Mouse (Mus musculus) retina, postnatal 1 day (tissue): ENCODE data around the gene Rgs8.

Experiments used
- DNase-seq: peaks from one replicate; pipeline ENCODE4 v3.0.0-alpha.2; 2012

Gene Rgs8

DNA sequence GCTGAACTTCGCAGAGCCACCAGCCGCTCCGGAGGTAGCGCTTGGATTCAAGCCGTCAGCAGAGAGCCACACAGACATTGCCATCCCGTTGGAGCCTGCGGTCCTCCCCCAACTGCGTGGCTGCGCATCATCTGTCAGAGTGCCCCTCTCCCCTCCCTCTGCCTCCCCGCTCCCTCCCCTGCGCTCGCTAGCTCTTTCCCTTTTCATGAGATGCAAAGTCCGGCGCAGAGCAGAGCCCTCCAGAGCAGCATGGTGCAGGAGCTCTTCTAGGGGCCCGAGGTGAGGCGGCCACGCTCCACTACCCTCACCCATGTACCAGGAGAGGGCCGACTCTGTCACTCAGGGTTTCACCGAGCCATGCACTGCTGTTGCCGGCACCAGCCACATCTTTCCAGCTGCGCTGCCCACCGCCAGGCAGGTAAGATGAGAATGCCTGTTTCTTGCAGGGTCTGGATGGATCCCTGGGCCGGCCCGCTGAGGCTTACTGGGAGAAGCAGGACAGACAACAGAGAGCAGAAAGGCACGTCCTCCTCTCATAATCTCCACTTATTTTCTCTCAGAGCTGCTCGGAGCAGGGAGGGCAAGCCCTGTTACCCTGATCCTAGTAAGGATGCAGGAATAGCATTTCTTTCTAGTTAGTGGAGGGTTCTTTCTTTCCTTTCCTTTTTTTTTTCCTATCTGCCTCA is at the start of gene Rgs8:
TSS of gene Rgs8 (plus strand) at position 88 of the 686 bp plus-strand sequence.
- DNase-seq = peak; percentile 84

GRCm38 (mm10) chr1:153617340-153617830 is 35.4 kb upstream of the Rgs8 start:
- DNase-seq = no peak

DNA sequence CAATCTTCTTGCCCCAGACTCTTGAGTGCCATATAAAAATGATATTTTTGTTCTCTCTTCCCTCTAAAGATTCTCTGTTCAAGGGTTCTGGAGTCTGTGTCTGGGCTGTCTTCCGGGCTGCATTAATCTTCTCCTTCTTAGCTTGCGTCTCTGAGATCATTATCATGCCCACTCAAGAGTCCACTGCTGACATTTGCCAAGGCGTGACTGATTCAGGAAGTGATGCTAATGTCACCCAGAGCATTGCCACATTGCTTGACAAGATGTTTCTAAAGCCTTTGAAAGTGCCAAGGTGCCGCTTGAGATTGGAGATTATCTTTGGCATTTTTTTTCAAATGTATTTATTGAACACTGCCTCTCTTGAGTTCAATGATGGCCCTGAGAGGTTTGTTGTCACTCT is 29.8 kb upstream of the Rgs8 start:
- no peak for DNase-seq

- no peak for DNase-seq
These were observed 20.1 kb upstream of the Rgs8 start for GRCm38 (mm10) chr1:153632686-153633085.

GRCm38 (mm10) chr1:153635056-153635455 is 17.8 kb upstream of the Rgs8 start:
- no peak for DNase-seq

- DNase-seq = no peak
These were observed 17.3 kb upstream of the Rgs8 start for GRCm38 (mm10) chr1:153635521-153635920.

DNA sequence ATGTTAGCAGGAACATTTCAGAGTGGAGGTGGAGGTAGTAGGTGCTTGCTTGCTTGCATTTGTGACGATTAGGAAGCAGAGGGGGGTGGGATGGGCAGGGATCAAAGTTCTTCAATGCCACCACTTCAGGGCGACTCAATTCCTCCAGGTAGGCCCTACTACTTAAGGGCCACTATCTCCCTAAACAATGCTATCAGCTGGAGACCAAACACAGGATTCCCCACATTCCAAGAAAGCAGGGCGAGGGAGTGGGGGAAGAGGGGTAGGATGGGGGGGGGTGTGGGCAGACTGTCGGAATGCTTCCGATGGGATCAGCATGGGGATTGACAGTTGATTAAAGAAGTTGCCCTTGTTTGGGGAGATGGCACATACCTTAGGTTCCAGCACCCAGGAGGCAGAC is 16.0 kb upstream of the Rgs8 start:
- no peak for DNase-seq

DNA sequence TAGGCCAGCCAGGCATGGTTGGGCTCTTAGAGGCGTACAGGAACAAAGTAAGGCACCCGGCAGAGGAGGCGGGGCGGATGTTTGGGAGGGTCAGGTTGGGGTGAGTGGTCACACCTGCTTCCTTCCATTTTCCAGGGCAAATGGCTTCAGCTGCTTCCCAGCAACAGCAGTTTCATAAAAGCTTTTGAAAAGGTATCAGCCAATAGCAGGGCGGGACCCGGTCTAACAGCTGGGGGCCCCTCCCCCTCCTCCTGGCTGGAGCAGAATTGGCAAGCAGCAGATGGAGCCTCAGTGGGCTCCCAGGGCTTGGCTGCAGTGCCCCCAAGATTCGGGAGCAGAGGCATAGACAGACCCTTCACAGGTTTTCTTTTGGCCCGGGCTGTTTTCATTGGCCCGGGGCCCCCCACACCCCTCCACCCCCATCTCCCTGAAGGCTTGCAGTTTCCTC is 11.3 kb upstream of the Rgs8 start:
- DNase-seq = peak; percentile 85

DNA sequence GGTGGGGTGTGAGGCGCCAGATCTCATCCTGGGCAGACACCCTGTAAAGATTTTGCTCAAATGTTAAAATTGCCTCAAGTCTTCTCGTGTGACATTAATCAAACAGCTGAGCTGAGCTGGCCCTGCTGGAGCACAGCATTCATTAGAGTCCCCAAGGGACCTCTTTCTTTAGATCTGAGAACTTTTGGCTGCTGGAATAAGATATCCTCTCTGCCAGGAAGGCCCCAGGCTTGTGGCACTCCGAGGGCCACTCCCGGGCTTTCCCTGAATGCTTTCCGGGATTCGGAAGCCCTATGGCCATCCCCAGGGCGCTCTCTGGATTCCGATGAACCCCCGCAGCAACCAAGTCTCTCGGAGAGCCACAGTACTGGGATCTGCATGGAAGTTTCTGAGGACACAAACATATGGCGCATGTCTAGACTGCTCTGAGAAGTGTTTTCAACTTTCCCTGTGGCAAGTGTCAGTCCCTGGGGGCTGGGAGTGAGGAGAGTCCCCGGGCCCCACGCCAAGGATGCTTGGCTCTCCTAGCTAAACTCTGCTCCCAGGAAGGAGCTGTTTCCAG is 10.8 kb upstream of the Rgs8 start:
- DNase-seq = no peak

DNA sequence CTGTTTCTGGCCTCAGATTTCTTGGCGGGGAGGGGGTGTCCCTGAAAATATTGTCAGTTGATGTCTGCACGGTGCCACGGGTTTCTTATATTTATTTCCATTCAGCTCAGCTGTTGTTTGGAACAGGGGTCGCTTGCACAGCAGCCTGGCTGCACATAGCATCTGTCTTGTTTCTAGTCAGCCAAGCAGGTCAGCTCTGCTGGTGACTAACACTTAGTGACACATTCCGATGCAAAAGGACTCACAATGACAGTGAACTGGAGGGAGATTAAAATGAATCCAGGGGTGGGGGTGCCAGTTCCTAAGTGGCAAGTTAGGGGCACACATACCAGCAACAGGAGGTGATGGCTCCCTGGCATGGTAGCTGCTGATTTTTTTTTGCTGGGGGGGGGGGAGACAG is 849 bp downstream of the Rgs8 start:
- DNase-seq = peak; percentile 78

DNA sequence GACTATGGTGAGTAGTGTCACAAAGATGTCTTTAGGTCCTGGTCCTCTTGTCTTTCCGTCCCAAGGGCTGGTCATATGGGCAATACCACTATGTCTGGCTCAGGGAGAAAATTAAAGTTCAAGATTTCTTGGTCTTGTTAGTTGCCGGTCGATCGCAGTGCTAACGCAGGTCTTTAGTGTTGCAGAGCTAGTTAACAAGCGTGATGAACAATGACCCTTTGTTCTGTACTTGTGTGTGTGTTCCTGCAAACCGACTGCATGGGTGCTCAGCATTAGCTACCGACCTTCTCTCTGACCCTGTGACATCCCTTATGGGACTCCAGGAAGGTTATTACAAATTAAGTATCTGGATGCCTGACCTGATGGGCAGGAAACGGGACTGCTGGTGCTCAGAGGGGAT is 6.8 kb downstream of the Rgs8 start:
- peak; percentile 77 for DNase-seq

DNA sequence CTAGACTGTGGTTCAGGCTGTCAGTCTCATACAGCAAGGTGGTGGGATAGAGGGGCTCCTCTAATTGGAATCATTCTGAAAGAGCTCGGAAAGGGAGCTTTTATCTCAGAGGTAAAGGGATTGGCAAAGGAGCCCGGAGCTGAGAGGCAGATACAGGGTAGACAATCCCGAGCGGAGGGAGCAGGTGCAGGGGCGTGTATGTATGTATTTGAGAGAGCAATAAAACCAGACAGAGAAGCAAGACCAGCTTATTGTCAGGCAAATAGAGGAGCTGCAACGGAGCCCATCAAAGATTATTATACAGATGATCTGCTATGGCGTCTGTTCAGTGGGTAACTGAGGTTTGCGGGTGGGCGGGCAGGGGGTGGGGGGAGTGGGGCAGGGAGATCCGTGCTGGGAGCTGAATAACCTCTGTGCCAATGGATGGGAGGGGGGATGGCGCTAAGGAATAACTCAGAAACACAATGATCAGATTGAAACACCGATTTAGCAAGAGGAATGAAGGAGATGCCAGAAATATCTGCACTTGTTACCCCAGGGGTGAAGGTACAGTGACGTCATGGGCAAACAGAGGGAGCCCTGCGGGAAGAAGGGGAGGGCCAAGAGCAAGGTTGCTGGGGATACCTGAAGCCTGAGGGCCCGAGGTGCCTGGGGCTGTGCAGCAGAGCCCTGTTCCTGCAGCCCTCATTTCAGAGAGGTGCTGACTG is 8.3 kb downstream of the Rgs8 start:
- DNase-seq = peak; percentile 53

DNA sequence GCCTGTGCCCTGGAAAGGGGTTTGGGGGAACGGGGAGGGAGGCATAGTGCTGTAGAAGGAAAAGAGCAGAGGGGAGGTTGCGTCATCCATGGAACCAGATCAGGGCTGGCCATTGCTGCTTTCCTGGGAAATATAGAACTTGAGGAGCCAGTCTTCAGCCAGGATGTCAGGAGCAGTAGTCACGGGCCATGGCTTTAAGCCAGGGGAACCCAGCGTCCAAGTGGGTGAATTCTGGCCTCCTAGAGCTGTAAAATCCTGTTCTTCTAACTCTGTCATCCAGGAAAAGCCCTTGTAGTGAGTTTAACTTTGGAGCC is 8.8 kb downstream of the Rgs8 start:
- no peak for DNase-seq

DNA sequence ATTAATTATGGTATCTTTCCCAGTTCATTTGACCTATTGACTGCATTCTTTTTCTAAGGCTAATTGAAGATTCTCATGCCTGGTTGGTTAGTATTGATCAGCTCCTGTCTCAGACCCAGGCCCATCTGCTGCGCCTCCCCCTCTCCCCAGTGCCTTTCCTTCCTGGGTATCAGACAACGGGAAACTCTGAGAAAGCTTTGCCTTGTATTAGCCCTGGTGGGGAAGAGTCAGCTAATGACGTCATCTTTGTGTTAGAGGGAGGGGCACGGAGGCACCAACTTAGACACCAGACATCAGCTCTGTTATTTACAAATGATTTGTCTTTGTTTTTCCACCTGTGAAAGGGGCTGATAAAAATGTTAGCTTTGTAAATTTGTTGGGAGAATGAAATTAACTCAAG is 9.5 kb downstream of the Rgs8 start:
- peak; percentile 58 for DNase-seq

DNA sequence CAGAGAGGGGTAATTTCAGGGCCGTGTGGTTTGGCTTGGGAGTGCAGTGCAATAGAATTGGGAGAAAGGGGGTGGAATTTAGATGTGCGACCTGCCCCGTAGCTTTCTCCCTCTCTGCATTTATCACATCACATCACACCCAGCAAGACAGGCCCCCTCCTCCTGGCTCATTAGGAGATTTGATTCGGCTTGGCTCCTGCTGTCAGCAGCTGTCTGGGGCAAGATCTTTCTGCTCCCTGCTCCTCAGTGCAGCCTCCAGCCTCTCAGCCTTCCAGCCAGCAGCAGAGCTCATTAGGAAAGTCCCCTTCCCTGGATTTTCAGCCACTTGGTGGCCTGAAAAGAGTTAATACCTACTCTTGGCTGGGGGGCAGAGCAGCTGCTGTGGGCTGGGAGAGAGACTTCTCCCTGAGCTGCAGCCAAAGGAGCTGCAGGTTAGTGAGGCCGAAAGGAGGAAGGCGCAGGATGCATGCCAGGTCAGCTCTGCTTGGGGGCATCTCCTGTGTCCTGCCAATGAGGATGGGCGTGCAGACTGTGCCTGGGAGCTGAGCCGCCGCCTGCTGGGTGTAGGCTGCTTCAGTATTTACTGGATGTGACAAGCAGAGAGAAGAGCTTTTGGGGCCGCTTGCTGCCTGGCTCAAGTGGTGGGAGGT is 12.4 kb downstream of the Rgs8 start:
- DNase-seq = peak; percentile 93

- DNase-seq = no peak
These were observed 13.4 kb downstream of the Rgs8 start for GRCm38 (mm10) chr1:153666236-153666635.

DNA sequence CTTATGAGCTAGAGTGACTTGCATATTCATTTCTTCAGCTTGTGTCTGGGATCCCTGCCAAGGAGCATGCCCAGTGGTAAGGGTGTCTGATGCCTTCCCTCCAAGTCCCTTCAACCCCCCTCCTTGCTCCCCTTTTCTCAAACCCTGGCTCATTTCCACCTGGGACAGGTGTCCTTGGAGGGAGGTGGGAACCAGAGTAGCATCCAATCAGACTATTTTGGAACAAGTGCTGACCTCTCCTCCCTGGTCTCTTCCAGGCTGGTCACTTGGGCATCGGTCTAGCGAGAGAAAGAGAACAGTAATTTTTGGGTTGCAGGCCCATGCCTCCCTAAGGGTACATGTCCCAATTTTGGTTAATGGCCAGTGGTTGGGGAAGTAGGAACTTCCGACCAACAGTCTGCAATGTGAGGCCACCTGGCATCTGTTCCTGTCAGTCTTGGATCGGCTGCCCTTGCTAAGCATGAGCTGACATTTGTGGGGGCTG is 14.5 kb downstream of the Rgs8 start:
- DNase-seq = no peak

DNA sequence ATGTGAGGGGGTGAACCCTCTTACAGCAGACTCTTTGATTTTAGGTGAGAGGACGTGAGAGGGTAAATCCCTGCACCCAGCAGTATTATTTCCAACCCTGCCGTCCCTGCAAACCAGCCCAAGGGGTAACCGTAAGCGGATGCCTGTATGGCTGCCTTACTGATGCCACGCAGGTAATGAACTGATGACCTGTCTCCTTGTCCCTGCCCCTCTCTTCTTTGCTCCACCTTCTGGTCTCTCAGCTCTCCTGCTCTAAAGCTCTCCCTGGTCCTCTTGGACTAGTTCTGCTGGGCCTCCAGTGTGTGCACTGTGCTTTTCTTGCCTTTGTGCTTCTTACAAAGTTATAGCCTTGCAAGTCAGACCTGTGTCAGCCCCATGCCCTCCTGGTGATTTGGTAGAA is 15.0 kb downstream of the Rgs8 start:
- no peak for DNase-seq

DNA sequence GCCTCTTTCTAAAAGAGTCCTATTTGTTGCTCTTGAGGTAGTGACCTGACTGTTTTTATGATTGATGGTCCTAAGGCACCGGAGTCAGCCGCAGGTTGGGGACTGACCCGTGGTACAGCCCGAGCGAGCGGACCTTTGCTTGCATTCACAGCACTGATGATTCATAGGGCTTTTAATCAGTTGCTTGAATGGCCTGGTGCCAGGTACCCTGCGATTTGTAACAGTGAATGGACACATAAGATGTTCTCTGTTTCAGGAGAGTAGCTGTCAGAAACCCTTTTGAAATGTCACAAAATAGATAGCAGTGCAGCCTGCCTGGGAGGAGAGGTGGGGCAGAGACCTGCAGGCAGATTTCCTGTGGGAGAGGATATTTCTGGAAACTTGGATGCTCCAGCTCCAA is 16.3 kb downstream of the Rgs8 start:
- no peak for DNase-seq

- no peak for DNase-seq
These were observed 16.9 kb downstream of the Rgs8 start for GRCm38 (mm10) chr1:153669728-153670127.

DNA sequence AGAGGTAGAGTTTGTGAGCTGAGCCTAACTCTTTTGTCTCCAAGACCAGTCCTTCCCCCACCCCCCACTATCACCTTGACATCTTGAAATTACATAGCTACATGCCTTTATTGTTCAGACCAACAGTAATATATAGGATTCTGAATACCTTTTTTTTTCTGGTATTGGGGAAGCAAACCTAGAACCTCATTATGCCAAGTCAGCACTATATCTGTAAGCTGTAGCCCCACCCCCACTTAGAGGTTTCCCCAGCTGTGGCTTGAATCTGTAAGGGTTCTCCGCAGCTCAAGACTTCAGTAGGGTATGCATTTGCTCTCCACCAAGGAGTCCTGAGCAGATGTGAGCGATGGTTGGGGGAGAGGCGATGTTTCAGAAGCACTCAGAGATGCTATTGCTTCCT is 18.5 kb downstream of the Rgs8 start:
- DNase-seq = no peak

DNA sequence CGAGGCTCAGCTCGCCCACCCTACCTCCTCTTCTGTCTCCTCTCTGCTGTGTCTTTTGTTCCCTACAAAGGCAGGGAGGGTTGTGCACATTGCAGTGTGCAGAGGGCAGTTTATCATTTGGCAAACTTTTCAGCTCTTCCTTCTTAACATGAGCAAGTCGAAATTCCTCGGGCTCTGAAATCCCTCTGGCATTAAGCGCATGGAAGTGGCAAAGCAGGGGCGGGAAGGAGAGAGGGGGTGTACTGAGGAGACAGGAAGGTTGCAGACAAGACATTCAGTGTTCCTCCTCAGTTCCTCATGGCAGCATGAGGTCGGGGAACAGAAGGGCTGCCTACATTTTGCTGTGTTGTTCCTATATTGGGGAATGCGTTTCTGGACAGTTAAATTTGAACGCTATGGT is 19.9 kb downstream of the Rgs8 start:
- DNase-seq = no peak

- no peak for DNase-seq
These were observed 21.1 kb downstream of the Rgs8 start for GRCm38 (mm10) chr1:153673900-153674299.

DNA sequence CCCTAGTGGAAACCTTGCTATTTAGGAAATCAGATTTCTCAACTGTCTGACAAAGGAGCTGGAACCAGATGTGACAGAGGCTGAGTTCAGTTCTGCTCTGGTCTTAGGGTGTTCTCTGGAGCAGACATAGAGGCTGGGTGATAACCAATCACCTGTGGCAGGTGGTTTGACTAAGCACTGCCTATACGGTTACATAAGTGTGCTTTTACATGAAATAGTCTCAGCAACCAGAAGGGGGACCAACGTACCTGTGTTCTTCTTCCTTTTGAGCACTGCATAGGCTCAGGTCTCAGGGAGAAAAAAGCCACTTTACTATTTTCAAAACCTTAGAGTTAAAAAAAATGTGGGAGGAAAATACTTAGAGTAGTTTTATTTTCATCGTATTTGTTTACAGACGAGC is 22.8 kb downstream of the Rgs8 start:
- no peak for DNase-seq
